Mouse (Mus musculus) liver, embryonic 14.5 days (tissue): ENCODE results near the gene Parp2.

Experiments
- CTCF ChIP-seq: IDR thresholded peaks from 2 replicates; pipeline ENCODE4 v1.5.1; 2016; ENCODE audit warnings: antibody characterized with exemption, low read depth, control low read depth
- EP300 ChIP-seq: IDR thresholded peaks from 2 replicates; pipeline ENCODE4 v1.6.1; 2016; ENCODE audit warnings: antibody characterized with exemption, low read depth

GRCm38 (mm10) chr14:50826579-50826978, 18.9 kb downstream of the Parp2 start:
- no peak for TF ChIP-seq EP300
- TF ChIP-seq CTCF = no peak
